Mouse (Mus musculus): ENCODE results near the gene Gm44805. TPM values are rescaled to one million over a fixed set of nuclear protein-coding genes. Genes with fewer than 3 reads are reported as not detected.

Gm44805 gene
- polyA plus RNA-seq, 1 experiment from 2014 or later = not detected

DNA sequence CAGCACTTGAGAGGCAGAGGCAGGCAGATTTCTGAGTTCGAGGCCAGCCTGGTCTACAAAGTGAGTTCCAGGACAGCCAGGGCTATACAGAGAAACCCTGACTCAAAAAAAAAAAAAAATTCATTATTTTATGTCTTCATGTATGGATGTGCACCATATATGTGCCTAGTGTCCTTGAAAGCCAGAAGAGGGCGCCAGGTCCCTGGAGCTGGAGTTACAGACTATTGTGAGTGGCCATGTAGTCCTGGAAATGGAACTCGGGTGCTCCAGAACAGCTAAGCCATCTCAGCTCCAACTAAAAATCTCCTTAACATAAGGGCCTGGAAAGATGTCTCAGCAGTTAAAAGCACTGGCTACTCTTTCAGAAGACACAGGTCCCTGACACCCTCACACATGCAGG, 14.5 kb downstream of the Gm44805 start:
- peak; percentile 39 for TF ChIP-seq CTCF (IDR thresholded peaks at IDR 0.05)
- H3K27me3 ChIP-seq = no peaks in the 10 kb centered on the region
- in situ Hi-C loops (cut with MboI; ENCODE audit: low pct_unique_long_range_greater_than_20kb) = loop anchor here (5.0 kb wide), 1 partner anchor 46 kb away; no protein-coding TSS in a partner anchor
- DNase-seq (ENCODE audit: low read depth, low spot score) = no peak
- CTCF ChIA-PET = interaction anchor here (1.0 to 5.8 kb wide), 3 partner anchors 26 to 49 kb away, joined by 3 to 120 read pairs (median 4); partner anchors contain the start of genes Apoc1 and Apoe
- POLR2A ChIA-PET = interaction anchor here (1.1 kb wide), 1 partner anchor 48 kb away, joined by 3 read pairs; the partner anchor contains the start of gene Tomm40
- no peak for ATAC-seq

DNA sequence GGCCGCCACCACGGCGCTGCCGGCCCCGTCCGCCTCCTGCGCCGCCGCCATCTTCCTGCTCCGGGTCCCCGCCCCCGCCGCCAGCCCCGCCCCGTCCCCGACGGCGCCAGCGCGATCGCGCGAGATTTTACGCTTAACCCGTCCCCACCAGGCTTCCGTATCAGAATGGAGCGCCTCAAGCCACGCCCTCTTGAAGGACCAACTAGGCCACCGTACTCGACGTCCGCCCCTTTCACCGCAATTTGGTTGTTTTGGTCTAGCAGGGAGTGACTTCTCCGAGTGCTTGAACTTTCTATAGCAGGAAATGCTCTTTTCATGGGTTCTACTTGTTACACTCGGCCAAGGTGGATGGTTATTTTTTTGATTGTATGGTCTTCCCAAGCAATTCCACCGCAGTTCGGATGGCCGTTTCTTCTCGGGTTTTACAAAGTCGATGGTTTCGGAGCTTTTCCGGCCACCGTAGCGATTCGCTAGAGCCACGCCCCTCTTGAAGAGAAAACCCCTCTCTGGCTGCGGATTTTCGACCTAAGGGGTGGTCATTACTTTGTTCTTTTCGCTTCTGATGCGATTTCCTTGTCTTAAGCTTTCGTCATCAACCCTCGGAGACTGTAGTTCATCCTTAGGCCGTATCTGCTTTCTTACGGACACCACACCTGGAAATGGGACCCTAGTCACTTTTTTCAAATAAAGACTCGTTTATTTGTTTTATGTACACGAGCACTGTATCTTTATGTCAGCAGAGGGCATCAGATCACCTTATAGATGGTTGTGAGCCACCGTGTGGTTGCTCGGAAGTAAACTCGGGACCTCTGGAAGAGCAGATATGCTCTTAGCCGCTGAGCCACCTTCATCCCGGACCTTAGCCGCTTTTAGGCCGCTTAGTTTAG, 16.0 kb downstream of the Gm44805 start, which contains the start of gene Clptm1:
Clptm1 (minus strand) TSS at position 79 of the 887 bp plus-strand sequence.
- ChIA-PET CTCF (interaction anchor here (1.6 to 5.8 kb wide), 2 partner anchors 28 to 36 kb away, joined by 4 to 120 read pairs; partner anchors contain the start of genes Apoc1 and Apoe), POLR2A (interaction anchor here (1.1 to 1.4 kb wide), 3 partner anchors 9 to 36 kb away, joined by 3 to 4 read pairs (median 3); partner anchors contain the start of gene Relb)
- peak; percentile 73 for TF ChIP-seq CTCF (IDR thresholded peaks at IDR 0.05)
- ATAC-seq = peak; percentile 63
- peak; percentile 92 for DNase-seq (ENCODE audit: low read depth, low spot score)
- H3K27me3 ChIP-seq = no peaks in the 10 kb centered on the region
- in situ Hi-C loops (cut with MboI; ENCODE audit: low pct_unique_long_range_greater_than_20kb) = loop anchor here (5.0 kb wide), 1 partner anchor 47 kb away; no protein-coding TSS in a partner anchor

DNA sequence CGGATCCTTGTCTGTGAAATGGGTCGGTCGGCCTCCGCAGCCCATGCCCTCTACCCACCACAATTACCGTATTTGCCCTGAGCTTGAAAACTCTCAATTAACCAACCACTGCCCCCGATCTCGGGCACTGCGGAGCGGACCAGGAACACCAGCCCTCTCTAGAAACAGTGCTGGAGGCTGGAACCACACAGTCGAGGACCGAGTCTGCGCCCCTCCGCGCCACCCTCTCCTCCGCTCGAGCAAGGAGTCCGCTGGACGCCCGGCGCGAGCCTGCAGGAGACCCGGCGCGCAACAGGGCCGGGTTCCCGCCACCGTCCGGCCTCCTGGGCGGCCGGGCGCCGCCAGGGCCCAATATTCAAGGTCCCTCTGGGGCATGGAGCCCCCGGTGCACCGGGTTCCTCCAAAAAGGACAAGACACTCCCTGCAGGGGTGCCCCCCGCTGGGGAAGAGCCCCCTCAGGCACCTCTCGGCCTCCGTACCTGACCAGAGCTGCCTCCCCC, 16.7 kb downstream of the Gm44805 start:
- no peaks in the 10 kb centered on the region for H3K27me3 ChIP-seq
- DNase-seq (ENCODE audit: low read depth, low spot score) (no peak), ATAC-seq (no peak)
- TF ChIP-seq CTCF (IDR thresholded peaks at IDR 0.05) = no peak
- in situ Hi-C loops (cut with MboI; ENCODE audit: low pct_unique_long_range_greater_than_20kb) = no loop called here
- POLR2A ChIA-PET = interaction anchor here (1.1 to 1.4 kb wide), 3 partner anchors 8 to 35 kb away, joined by 3 to 4 read pairs (median 3); partner anchors contain the start of gene Relb
- CTCF ChIA-PET = interaction anchor here (1.4 to 5.8 kb wide), 2 partner anchors 36 to 37 kb away, joined by 4 to 120 read pairs; partner anchors contain the start of gene Apoe

DNA sequence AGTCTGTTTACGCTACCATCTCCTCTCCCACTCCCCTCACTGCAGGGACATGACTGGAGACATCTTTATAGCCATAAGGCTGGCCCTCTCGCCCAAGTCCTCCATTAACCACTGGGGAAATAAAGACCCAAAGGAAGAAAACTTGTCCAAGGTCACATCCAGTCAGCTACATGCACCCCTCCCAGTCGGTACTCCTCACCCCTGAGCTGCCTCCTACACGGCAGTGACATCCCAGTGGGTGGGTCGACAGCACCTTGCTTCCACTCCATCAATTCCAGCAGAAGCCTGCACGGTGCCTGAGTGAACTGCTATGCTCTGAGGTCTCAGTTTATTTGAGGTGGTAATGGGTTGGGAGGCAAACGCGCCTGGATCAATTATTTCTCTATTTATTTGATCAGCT, 17.3 kb downstream of the Gm44805 start:
- ATAC-seq (no peak), DNase-seq (ENCODE audit: low read depth, low spot score) (no peak)
- CTCF ChIA-PET = interaction anchor here (1.1 to 1.4 kb wide), 2 partner anchors 21 to 37 kb away, joined by 3 to 4 read pairs; no protein-coding TSS in a partner anchor
- H3K27me3 ChIP-seq = no peaks in the 10 kb centered on the region
- POLR2A ChIA-PET = interaction anchor here (1.1 to 1.4 kb wide), 2 partner anchors 20 to 34 kb away, joined by 3 read pairs; partner anchors contain the start of gene Relb
- in situ Hi-C loops (cut with MboI; ENCODE audit: low pct_unique_long_range_greater_than_20kb) = no loop called here
- TF ChIP-seq CTCF (IDR thresholded peaks at IDR 0.05) = no peak

DNA sequence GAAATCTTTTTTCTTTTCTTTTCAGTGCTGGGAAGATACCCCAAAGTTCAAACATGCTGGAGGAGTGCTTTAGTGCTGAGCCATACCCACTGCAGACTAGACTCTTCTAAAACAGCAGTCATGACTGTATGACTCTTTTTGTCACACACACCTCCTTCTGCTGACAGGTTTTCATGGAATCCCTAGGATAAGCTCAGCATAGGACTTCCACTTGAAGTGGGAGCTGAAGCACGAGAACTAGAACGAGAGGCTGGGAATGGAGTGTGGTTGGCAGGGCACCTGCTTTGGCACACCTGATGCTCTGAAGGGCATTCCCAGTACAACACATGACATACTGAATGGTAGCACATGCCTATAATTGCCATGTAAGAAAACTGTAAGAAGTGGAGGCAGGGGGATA, 28.6 kb downstream of the Gm44805 start:
- DNase-seq (ENCODE audit: low read depth, low spot score) (no peak), ATAC-seq (no peak)
- in situ Hi-C loops (cut with MboI; ENCODE audit: low pct_unique_long_range_greater_than_20kb) = no loop called here
- no peaks in the 10 kb centered on the region for H3K27me3 ChIP-seq
- POLR2A ChIA-PET = no interaction called here
- CTCF ChIA-PET = no interaction called here
- no peak for TF ChIP-seq CTCF (IDR thresholded peaks at IDR 0.05)

DNA sequence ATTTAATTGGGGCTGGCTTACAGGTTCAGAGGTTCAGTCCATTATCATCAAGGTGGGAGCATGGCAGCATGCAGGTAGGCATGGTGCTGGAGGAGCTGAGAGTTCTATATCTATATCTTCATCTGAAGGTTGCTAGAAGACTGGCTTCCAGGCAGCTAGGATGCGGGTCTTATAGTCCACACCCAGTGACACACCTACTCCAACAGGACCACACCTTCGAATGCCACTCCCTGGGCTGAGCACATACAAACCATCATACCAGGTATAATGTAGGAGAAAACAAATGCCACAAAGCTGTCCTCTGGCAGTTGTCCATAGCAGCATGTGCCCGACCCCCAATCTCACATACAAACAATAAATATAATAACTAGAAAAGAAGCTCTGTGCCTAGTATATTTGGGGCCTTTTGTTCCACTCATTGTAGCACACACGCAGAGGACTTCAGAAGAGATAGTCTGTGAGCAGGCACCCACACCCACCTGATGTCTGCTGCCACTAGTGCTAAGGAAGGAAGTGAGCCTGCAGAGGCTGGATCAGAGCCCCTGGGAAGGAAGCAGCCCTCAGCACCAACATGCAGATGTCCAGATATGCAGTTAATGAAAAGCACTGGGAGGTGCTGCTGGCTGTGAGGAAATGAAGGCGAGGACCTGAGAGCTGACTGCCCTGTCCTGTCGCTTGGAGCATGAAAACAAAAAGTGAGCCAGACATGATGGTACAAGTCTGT, 30.0 kb downstream of the Gm44805 start:
- TF ChIP-seq CTCF (IDR thresholded peaks at IDR 0.05) = no peak
- CTCF ChIA-PET = no interaction called here
- in situ Hi-C loops (cut with MboI; ENCODE audit: low pct_unique_long_range_greater_than_20kb) = no loop called here
- no peaks in the 10 kb centered on the region for H3K27me3 ChIP-seq
- no peak for DNase-seq (ENCODE audit: low read depth, low spot score)
- POLR2A ChIA-PET = no interaction called here
- ATAC-seq = no peak

DNA sequence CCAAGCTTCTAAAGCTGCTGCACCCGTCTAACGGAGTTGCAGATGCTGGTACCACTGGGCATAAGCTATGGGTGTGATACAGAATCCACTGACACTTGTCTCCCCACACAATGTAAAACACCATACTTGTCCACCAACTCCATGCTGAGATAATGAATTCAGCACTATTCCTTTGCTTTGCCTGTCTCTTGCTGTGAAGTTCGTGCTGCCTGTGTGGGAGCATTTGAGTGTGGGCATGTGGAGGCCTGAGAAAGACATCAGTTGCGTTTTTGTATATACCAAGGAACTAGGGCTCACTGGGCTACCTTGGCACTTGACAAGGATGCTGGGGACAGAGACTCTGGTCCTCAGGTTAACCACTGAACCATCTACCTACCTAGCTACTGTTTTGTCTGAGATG, 40.0 kb downstream of the Gm44805 start:
- H3K27me3 ChIP-seq = no peaks in the 10 kb centered on the region
- no peak for TF ChIP-seq CTCF (IDR thresholded peaks at IDR 0.05)
- DNase-seq (ENCODE audit: low read depth, low spot score) (no peak), ATAC-seq (no peak)
- in situ Hi-C loops (cut with MboI; ENCODE audit: low pct_unique_long_range_greater_than_20kb) = no loop called here
- POLR2A ChIA-PET = no interaction called here
- CTCF ChIA-PET = interaction anchor here (1.5 kb wide), 1 partner anchor 9 kb away, joined by 5 read pairs; no protein-coding TSS in a partner anchor

DNA sequence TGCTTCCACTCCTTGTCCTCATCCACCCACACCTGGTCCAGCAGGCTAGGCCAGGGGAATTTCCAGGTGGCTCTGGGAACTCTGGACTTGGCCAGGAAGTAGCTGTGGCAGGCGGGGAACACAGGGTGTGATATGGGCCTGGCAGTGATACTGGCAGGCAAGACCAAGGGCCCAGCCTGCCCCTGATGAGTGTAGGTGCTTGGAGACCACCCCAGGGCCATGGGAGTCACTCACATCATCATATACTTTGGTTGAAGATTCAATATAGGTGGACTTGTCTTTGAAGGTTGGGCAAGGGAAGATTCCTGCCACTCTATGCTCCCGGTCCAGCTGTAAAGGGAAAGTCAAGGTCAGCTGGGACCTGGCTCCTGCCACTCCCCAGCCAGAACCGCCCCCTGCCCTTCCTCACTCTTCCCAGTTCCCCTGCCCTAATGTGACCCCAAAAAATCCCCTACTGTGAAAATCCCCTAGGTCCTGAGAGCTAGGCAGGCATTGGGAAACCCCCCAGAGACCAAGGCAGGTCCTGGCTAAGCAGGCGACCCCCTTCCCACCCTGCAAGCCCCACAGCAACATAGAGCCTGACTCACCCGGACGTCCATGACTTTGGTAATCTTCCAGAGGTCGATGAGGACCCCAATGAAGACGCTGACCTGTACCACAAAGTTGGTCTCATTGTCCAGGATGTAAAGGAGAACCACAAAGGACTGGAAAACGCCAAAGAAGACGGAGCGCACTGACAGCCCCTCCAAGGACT, 46.0 kb downstream of the Gm44805 start:
- no peaks in the 10 kb centered on the region for H3K27me3 ChIP-seq
- TF ChIP-seq CTCF (IDR thresholded peaks at IDR 0.05) = no peak
- ATAC-seq = no peak
- in situ Hi-C loops (cut with MboI; ENCODE audit: low pct_unique_long_range_greater_than_20kb) = no loop called here
- no peak for DNase-seq (ENCODE audit: low read depth, low spot score)
- ChIA-PET POLR2A (no interaction called here), CTCF (interaction anchor here (1.0 to 1.7 kb wide), 4 partner anchors 8 to 45 kb away, joined by 3 to 5 read pairs (median 4); no protein-coding TSS in a partner anchor)

DNA sequence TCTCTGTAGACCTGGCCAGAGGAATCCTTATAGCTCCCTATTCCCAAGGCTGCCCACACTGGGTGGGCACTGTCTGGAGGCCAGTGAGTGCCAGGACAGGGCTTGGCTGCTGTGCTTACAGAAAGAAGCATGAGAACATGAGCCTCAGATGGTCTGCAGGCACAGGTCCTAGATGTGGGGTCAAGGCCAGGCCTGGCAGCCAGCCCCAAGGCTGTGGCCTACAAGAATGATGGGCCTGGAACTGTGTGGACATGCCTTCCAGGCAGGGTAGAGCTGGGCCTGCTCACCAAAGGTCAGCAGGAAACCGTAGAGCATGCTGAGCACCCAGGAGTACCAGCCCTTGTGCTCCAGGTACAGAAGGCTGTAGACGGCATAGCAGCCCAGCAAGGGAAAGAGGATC, 46.6 kb downstream of the Gm44805 start:
- ChIA-PET POLR2A (no interaction called here), CTCF (interaction anchor here (1.6 to 1.7 kb wide), 2 partner anchors 9 to 45 kb away, joined by 5 read pairs; no protein-coding TSS in a partner anchor)
- no peaks in the 10 kb centered on the region for H3K27me3 ChIP-seq
- no peak for TF ChIP-seq CTCF (IDR thresholded peaks at IDR 0.05)
- no peak for ATAC-seq
- in situ Hi-C loops (cut with MboI; ENCODE audit: low pct_unique_long_range_greater_than_20kb) = no loop called here
- DNase-seq (ENCODE audit: low read depth, low spot score) = no peak

Measured in Patski (cell line).